In genomic region chr10:80900318-80901247, GRCm38 (mm10) we compare ENCODE assay signal across 8 mouse cellular contexts. TPM values are rescaled to one million over a fixed set of nuclear protein-coding genes. Genes with fewer than 3 reads are reported as not detected.
DNase-seq lines count a peak whose midpoint lies in the region; ATAC-seq and TF ChIP-seq lines count a peak whose summit lies in the region.

Gene Timm13, minus strand, starts transcription at chr10:80900969.

- H3K27ac ChIP-seq in bone marrow macrophage, adult 2 months (ENCODE audit: insufficient read depth, low read depth, low read length) = peak within 1 kb of the TSS; percentile 73
- H3K27ac ChIP-seq in embryonic fibroblast, embryonic 13.5 days (ENCODE audit: insufficient read depth, low read length) = peak within 1 kb of the TSS; percentile 39
- peak within 1 kb of the TSS; percentile 84 for H3K27ac ChIP-seq in kidney, embryonic 14.5 days (ENCODE audit: low read depth, low read length)
- peak within 1 kb of the TSS; percentile 87 for H3K27ac ChIP-seq in limb, embryonic 15.5 days

- no peaks in the 10 kb centered on the region for H3K9me3 ChIP-seq in kidney, embryonic 14.5 days (ENCODE audit: control insufficient read depth, low read length)
- H3K9me3 ChIP-seq in limb, embryonic 15.5 days = no peaks in the 10 kb centered on the region

- peak within 1 kb of the TSS; percentile 79 for H3K9ac ChIP-seq in kidney, embryonic 14.5 days (ENCODE audit: low read depth, low read length)
- H3K9ac ChIP-seq in limb, embryonic 15.5 days = peak within 1 kb of the TSS; percentile 77

- peak; percentile 94 for ATAC-seq in kidney, embryonic 14.5 days (ENCODE audit: low FRiP score, low TSS enrichment)
- ATAC-seq in limb, embryonic 15.5 days (ENCODE audit: insufficient number of reproducible peaks, low FRiP score, low TSS enrichment, low read depth) = peak; percentile 95

- peak within 1 kb of the TSS; percentile 72 for H3K4me3 ChIP-seq in bone marrow macrophage, adult 2 months (ENCODE audit: insufficient read depth, low read length)
- H3K4me3 ChIP-seq in embryonic fibroblast, embryonic 13.5 days (ENCODE audit: insufficient read depth, low read length) = peak within 1 kb of the TSS; percentile 65
- H3K4me3 ChIP-seq in kidney, embryonic 14.5 days (ENCODE audit: low read length) = peak within 1 kb of the TSS; percentile 83
- H3K4me3 ChIP-seq in limb, embryonic 15.5 days = peak within 1 kb of the TSS; percentile 99

- peak within 1 kb of the TSS; percentile 75 for H3K4me2 ChIP-seq in kidney, embryonic 14.5 days (replicated peaks; ENCODE audit: low read depth, low read length)
- H3K4me2 ChIP-seq in limb, embryonic 15.5 days = peak within 1 kb of the TSS; percentile 89

- peaks cover 8% of the 10 kb centered on the region for H3K4me1 ChIP-seq in bone marrow macrophage, adult 2 months (ENCODE audit: control insufficient read depth, insufficient read depth, low read length)
- H3K4me1 ChIP-seq in embryonic fibroblast, embryonic 13.5 days (ENCODE audit: control insufficient read depth, insufficient read depth, low read length) = 0 out of 2 replicates have a peak, but pooled peaks cover 3% of the 10 kb centered on the region
- peaks cover 9% of the 10 kb centered on the region for H3K4me1 ChIP-seq in kidney, embryonic 14.5 days (ENCODE audit: control insufficient read depth, insufficient read depth, low read length)
- H3K4me1 ChIP-seq in limb, embryonic 15.5 days = peaks cover 24% of the 10 kb centered on the region

- TF ChIP-seq POLR2A in bone marrow macrophage, adult 2 months (IDR thresholded peaks at IDR 0.05; ENCODE audit: borderline replicate concordance, low read depth, low read length) = no peak
- TF ChIP-seq POLR2A in embryonic fibroblast, embryonic 13.5 days (IDR thresholded peaks at IDR 0.05; ENCODE audit: low read depth, low read length) = peak; percentile 83

- peaks cover 49% of the 10 kb centered on the region for H3K36me3 ChIP-seq in kidney, embryonic 14.5 days (ENCODE audit: control insufficient read depth, insufficient read depth, low read length)
- peaks cover 54% of the 10 kb centered on the region for H3K36me3 ChIP-seq in limb, embryonic 15.5 days

- DNase-seq in A20 (ENCODE audit: low read depth, low spot score) = peak; percentile 99
- peak; percentile 99 to 100 for DNase-seq in heart, adult 9 months (ENCODE audit: low spot score in 2 of 2)
- DNase-seq in monocyte, adult 2 months (ENCODE audit: low read depth in 1 of 2, low spot score in 2 of 2) = peak; percentile 95 to 98
- DNase-seq in spleen, postnatal 36 days (ENCODE audit: low spot score in 2 of 2) = peak; percentile 99

- under 1% methylated on average over 72 of the region's 72 CpGs for WGBS in kidney, embryonic 14.5 days
- WGBS in limb, embryonic 15.5 days = under 1% methylated on average over 72 of the region's 72 CpGs

- H3K27me3 ChIP-seq in kidney, embryonic 14.5 days (ENCODE audit: control insufficient read depth, insufficient read depth, low read length) = no peaks in the 10 kb centered on the region
- no peaks in the 10 kb centered on the region for H3K27me3 ChIP-seq in limb, embryonic 15.5 days

- no peak for TF ChIP-seq CTCF in bone marrow macrophage, adult 2 months (IDR thresholded peaks at IDR 0.05; ENCODE audit: low read depth, low read length)
- no peak for TF ChIP-seq CTCF in embryonic fibroblast, embryonic 13.5 days (IDR thresholded peaks at IDR 0.05; ENCODE audit: borderline replicate concordance, insufficient read depth, low read length)

RNA-seq across cellular contexts. Expression of gene Timm13, which starts in this region (rescaled TPM):
- polyA plus RNA-seq in bone marrow macrophage, adult 2 months (2012; ENCODE audit: insufficient read depth, insufficient read length, missing spikeins) = 76.6 and 101 TPM in 2 replicates
- 75.8 and 89.2 TPM in 2 replicates for polyA plus RNA-seq in embryonic fibroblast, embryonic 13.5 days (2011; ENCODE audit: insufficient read length, low read depth, missing spikeins)
- polyA plus RNA-seq in kidney, embryonic 14.5 days (2014; fragmentation: Nextera tagmentation; extraction: Ambion mirVana) = 391 and 501 TPM in 2 replicates
- 312 and 329 TPM in 2 replicates for polyA plus RNA-seq in limb, embryonic 15.5 days (2015; fragmentation: Nextera tagmentation; extraction: Ambion mirVana)

Comparison
In these comparisons a context has a peak if more than half of its experiments do, and no peak if none do; other contexts are left out.
1. Peak in every context shown above with its lines: DNase-seq, ATAC-seq, H3K4me3 ChIP-seq and H3K27ac ChIP-seq.